In genomic region chr7:51622196-51622595, GRCm38 (mm10) we compare ENCODE assay signal across 15 mouse cellular contexts. TPM values are rescaled to one million over a fixed set of nuclear protein-coding genes. Genes with fewer than 3 reads are reported as not detected.
DNase-seq lines count a peak whose midpoint lies in the region; ATAC-seq and TF ChIP-seq lines count a peak whose summit lies in the region.
"Had no signal": no experiment of that assay in that cellular context is flagged by ENCODE, and none has a peak within 500 bp of the region (broad histone marks: within the 10 kb centered on the region; RNA-seq: fewer than 3 reads in every experiment).

No protein-coding gene starts in this region.

- peak overlapping the region; percentile 62 for H3K9ac ChIP-seq in forebrain, postnatal 0 days
- peak overlapping the region; percentile 93 for H3K9ac ChIP-seq in midbrain, embryonic 14.5 days (replicated peaks; ENCODE audit: low read length)
- H3K9ac ChIP-seq: embryonic facial prominence, embryonic 12.5 days; heart, embryonic 15.5 days; lung, embryonic 14.5 days had no signal

- peak overlapping the region; percentile 42 for H3K27ac ChIP-seq in cortical plate, adult 2 months (ENCODE audit: insufficient read depth, low read length)
- peak overlapping the region; percentile 85 for H3K27ac ChIP-seq in forebrain, postnatal 0 days (ENCODE audit: low read depth, low read length)
- H3K27ac ChIP-seq in midbrain, embryonic 14.5 days (replicated peaks; ENCODE audit: low read depth, low read length): peak overlapping the region; percentile 98
- H3K27ac ChIP-seq: embryonic facial prominence, embryonic 12.5 days; gastrocnemius, adult 2 months; heart, embryonic 15.5 days had no signal

- H3K9me3 ChIP-seq in forebrain, postnatal 0 days (ENCODE audit: low read length): no peaks in the 10 kb centered on the region
- no peaks in the 10 kb centered on the region for H3K9me3 ChIP-seq in midbrain, embryonic 14.5 days (ENCODE audit: control insufficient read depth, low read length)
- H3K9me3 ChIP-seq: embryonic facial prominence, embryonic 12.5 days; heart, embryonic 15.5 days had no signal

- intact Hi-C loops in heart, postnatal 36 days (cut with DNase I): no loop called here

- peak; percentile 7 to 14 for DNase-seq in layer of hippocampus, adult 8-10 months (ENCODE audit: low spot score in 2 of 2)
- DNase-seq in layer of hippocampus, adult 11-12 months (ENCODE audit: low spot score): no peak
- peak; percentile 79 for DNase-seq in forebrain, postnatal 0 days
- DNase-seq in midbrain, embryonic 14.5 days: peak; percentile 74
- no peak for DNase-seq in heart, postnatal 36 days
- no peak for DNase-seq in c-Kit-positive CD71-positive TER-119-positive erythroid progenitor cells, embryonic 14.5 days (ENCODE audit: low spot score)

- no peaks in the 10 kb centered on the region; the same call in 1 of the 2 replicates for H3K4me1 ChIP-seq in cortical plate, adult 2 months (ENCODE audit: control insufficient read depth, insufficient read depth, low read length)
- no peaks in the 10 kb centered on the region for H3K4me1 ChIP-seq in forebrain, postnatal 0 days (ENCODE audit: insufficient read depth)
- H3K4me1 ChIP-seq in midbrain, embryonic 14.5 days (ENCODE audit: control insufficient read depth, insufficient read depth, low read length): peaks cover 9% of the 10 kb centered on the region; the same call in 1 of the 2 replicates
- H3K4me1 ChIP-seq: embryonic facial prominence, embryonic 12.5 days; heart, embryonic 15.5 days had no signal

- no peak for TF ChIP-seq CTCF in cortical plate, adult 2 months (IDR thresholded peaks at IDR 0.05; ENCODE audit: extremely low read depth, insufficient read depth, low read length)
- TF ChIP-seq CTCF in forebrain, postnatal 0 days (IDR thresholded peaks at IDR 0.05; ENCODE audit: low read depth): no peak

- H3K4me2 ChIP-seq in forebrain, postnatal 0 days (ENCODE audit: low read depth): peak overlapping the region; percentile 49
- H3K4me2 ChIP-seq in midbrain, embryonic 14.5 days (ENCODE audit: low read length): peak overlapping the region; percentile 51
- H3K4me2 ChIP-seq: embryonic facial prominence, embryonic 12.5 days; heart, embryonic 15.5 days; lung, embryonic 14.5 days had no signal

- no peak for TF ChIP-seq POLR2A in cortical plate, adult 2 months (IDR thresholded peaks at IDR 0.05; ENCODE audit: extremely low read depth, insufficient read depth, low read length)

- H3K27me3 ChIP-seq in forebrain, postnatal 0 days (ENCODE audit: insufficient read depth, low read length): peaks cover 9% of the 10 kb centered on the region
- H3K27me3 ChIP-seq in midbrain, embryonic 14.5 days (ENCODE audit: control insufficient read depth, insufficient read depth, low read length): peaks cover 14% of the 10 kb centered on the region; the same call in 1 of the 2 replicates

- H3K36me3 ChIP-seq in forebrain, postnatal 0 days (ENCODE audit: insufficient read depth): no peaks in the 10 kb centered on the region
- H3K36me3 ChIP-seq in midbrain, embryonic 14.5 days (ENCODE audit: control insufficient read depth, insufficient read depth, low read length): peaks cover 17% of the 10 kb centered on the region
- H3K36me3 ChIP-seq: embryonic facial prominence, embryonic 12.5 days; heart, embryonic 15.5 days had no signal

- under 1% methylated on average over 18 of the region's 18 CpGs for WGBS in forebrain, postnatal 0 days
- under 1% methylated on average over 18 of the region's 18 CpGs for WGBS in midbrain, embryonic 14.5 days

- peak; percentile 60 for ATAC-seq in forebrain, postnatal 0 days
- peak; percentile 9; the same call in 1 of the 2 replicates for ATAC-seq in midbrain, embryonic 14.5 days (ENCODE audit: low FRiP score, low TSS enrichment)
- ATAC-seq in erythroblast, adult 5-6 weeks (replicated peaks; ENCODE audit: low FRiP score, poor library complexity, severe bottlenecking): no peak
- ATAC-seq: CD4-positive, CD25-positive, alpha-beta regulatory T cell, adult 4 months had no signal

- H3K4me3 ChIP-seq in cortical plate, adult 2 months (ENCODE audit: insufficient read depth, low read length): peak overlapping the region; percentile 45
- peak overlapping the region; percentile 41 for H3K4me3 ChIP-seq in forebrain, postnatal 0 days (ENCODE audit: low read depth, low read length)
- H3K4me3 ChIP-seq in midbrain, embryonic 14.5 days (replicated peaks; ENCODE audit: low read depth, low read length): peak overlapping the region; percentile 51
- H3K4me3 ChIP-seq: embryonic facial prominence, embryonic 12.5 days; gastrocnemius, adult 2 months; heart, embryonic 15.5 days had no signal

RNA-seq across cellular contexts. Expression of gene Slc17a6, which starts 0.4 kb away (rescaled TPM):
- 10 to 100 TPM; 15.1 to 21.9 (median 21.1) TPM for total RNA-seq in layer of hippocampus, adult 8-10 months (2022)
- 9.1 and 10.8 TPM in 2 replicates for polyA plus RNA-seq in cortical plate, adult 2 months (2012; rRNA removed)
- total RNA-seq in forebrain, postnatal 0 days (2014; rRNA removed): 66.2 and 92.0 TPM in 2 replicates
- 27.8 and 54.8 TPM in 2 replicates for polyA plus RNA-seq in forebrain, postnatal 0 days (2015; fragmentation: Nextera tagmentation; extraction: Ambion mirVana)
- 102 and 111 TPM in 2 replicates for polyA plus RNA-seq in midbrain, embryonic 14.5 days (2014; fragmentation: Nextera tagmentation; extraction: Ambion mirVana)
- total RNA-seq in heart, postnatal 36 days (2021): not detected
- total RNA-seq in erythroblast, adult 5-6 weeks (2015; ENCODE audit: low replicate concordance): not detected in 2 replicates
- total RNA-seq in erythroblast, adult 5-6 weeks (2017; ENCODE audit: low replicate concordance): not detected in 2 replicates
- total RNA-seq: gastrocnemius, adult 2 months had no signal
- polyA plus RNA-seq: CD4-positive, CD25-positive, alpha-beta regulatory T cell, adult 4 months; kidney, embryonic 16.5 days; lung, embryonic 14.5 days; stomach, embryonic 14.5 days had no signal

Comparison
In these comparisons a context has a peak if more than half of its experiments do, and no peak if none do; other contexts are left out.
1. DNase-seq: peak in layer of hippocampus, adult 8-10 months (2 of 2), forebrain, postnatal 0 days (single experiment) and midbrain, embryonic 14.5 days (single experiment); none in layer of hippocampus, adult 11-12 months (single experiment), heart, postnatal 36 days (0 of 2) and c-Kit-positive CD71-positive TER-119-positive erythroid progenitor cells, embryonic 14.5 days (single experiment).
2. H3K27ac ChIP-seq: peak in every context shown above with its lines; median percentile 98 in midbrain, embryonic 14.5 days; 85 in forebrain, postnatal 0 days; 42 in cortical plate, adult 2 months.
3. RNA of gene Slc17a6, which starts 0.4 kb away (total RNA-seq): 66.2 to 92.0 TPM in forebrain, postnatal 0 days and 15.1 to 21.9 TPM in layer of hippocampus, adult 8-10 months; not detected in heart, postnatal 36 days and not detected in erythroblast, adult 5-6 weeks; every median in the first group is over 10 times any median in the second.
4. Peak in every context shown above with its lines, with median percentiles within 50 percentile points of each other: H3K4me3 ChIP-seq.